Mouse (Mus musculus): ENCODE data around the gene Gucy1a1.

The Gucy1a1 gene

DNA sequence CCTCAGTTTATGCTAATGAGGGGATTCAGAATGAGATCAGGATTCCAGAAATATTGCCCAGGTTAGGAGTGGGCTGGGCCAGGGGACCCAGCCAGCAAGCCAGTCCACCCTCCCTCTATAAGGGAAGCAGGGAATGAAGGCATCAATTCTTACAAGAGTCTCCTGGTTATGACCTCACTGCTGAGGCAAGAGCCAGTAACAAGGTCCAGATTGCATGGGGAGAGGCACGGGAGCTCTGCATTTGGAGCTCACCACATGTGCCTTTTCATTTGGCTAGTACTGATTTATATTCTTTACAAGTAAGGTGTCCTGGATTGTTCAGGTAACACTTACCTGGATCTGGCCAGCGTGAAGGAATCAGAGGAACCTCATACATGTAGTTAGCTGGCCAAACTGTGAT, 48.8 kb downstream of the Gucy1a1 start:
- no peak for DNase-seq (ENCODE audit: extremely low read depth, insufficient read length, low spot score)

DNA sequence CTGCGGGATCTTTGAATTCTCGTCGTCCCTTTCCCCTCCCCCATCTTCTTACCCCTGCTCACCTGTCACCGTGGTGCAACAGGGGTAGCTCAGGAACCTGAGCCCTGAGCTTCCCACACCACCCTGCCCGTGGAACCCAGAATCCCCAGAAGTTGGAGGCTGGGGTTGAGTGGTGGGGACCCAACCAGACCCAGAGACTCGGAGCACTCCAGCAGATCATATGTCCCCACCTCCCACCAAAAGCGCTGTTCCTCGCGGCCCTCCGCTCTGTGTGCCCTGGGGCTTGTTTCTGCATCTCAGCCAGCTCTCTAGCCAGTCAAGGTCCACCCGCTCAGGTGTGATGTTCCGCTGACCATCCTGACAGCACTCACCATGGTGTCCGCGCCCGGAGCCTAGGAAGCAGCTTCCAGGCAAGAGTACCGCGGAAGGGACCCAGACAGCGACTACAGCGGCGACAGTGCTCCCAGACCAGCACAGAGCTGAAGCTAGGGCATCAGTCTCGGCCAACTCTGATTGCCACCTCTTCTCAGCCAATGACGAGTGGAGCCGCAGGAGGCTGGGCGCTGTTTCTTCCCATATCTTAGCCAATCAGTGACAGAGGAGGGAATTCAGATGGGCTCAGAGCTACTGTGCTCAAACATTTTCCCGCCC, 71.3 kb downstream of the Gucy1a1 start, which contains the start of gene Gucy1b1:
TSS of gene Gucy1b1 (minus strand) at position 489 of the 651 bp plus-strand sequence.
- DNase-seq (ENCODE audit: extremely low read depth, insufficient read length, low spot score): no peak

DNA sequence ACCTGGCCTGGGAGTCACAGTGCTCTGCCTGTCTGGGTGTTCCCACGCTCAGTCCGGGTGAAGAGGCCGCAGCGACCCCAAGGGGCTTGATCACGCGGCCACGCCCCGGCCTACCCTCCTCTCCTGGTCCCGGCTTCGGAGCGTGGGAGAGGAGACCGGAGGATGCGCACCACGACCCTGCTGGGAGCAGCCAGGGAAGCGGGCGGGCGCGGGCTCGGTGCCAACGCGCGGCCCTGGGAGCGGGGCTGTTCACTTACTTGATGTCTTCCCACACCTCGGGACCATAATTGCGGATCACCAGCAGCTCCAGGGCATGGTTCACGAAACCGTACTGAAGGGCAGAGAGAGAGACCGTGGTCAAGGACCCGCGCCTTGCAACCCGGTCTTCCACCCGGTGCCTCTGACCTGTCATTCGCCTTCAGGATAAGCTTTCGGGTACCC, 71.8 kb downstream of the Gucy1a1 start:
- DNase-seq (ENCODE audit: extremely low read depth, insufficient read length, low spot score): peak; percentile 9

DNA sequence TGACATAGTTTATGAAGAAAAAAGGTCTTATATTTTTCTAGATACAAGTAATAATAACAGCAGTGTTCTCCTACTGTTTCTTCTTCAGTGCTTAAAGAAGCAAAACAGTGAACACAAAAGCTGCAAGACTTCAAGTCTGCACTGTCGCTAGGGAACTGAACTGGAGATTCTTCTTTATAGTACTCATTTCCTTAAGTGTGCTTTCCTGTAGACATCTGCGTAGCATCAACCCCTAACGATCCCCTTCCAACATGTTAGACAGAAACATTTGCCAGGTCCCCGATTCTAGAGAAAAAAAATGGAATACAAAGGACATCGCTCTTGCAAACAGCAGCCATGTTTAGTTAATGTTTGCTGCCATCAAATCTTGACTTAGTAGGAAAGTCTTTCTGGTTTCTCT, 77.8 kb downstream of the Gucy1a1 start:
- DNase-seq (ENCODE audit: extremely low read depth, insufficient read length, low spot score): no peak

DNA sequence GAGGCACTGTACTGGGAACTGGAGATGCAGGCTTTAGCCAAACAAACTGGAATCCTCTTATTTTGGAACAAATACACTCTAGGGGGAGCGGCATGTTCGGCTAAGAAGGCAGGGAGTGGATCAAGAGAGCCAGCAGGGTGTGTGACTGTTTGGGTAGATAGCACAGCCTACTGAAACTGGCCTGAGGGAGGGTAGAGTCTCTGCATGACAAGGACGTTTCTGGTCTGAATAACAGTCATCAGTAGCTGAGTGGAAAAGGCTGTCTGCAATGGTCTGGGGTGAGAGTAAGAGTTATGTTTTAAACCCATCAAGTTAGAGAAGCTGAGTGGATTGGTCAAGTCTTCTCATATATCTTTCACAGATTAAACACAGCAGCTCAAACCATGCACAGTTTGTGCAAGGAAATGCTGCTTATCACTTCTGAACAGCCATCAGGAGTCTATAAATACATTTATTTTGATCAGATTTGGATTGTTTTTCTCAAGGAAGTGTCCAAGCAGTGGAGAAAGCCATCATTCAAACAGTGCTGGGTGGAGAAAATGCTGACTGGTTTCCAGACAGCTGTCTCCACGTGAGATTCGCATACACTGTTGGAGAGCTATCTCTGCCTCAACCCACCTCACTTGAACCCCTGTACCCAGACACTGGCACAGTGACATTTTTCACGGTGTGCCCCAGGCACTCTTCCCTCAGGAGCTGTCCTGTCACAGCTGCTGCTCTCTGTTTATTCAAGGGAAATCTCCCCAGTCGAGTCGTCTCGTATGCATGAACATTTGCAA, 84.0 kb downstream of the Gucy1a1 start:
- no peak for DNase-seq (ENCODE audit: extremely low read depth, insufficient read length, low spot score)

DNA sequence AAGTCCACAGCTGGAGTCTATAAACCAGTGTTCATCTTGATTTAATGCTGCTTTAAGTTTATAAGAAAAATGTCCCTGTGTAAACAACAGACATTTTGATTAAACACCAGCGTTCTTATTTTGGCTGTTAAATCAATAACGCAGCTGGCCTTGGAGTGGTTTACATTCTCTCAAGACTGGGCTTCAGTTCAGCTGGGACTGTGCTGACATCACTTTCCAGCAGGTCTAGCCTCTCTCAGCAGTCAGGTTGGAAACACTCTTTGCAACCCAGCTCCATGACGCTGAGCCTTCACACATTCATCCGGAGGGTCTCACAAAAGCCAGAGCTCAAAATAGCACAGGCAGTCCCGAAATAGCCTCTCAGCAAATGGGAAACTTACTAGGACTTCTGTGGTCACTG, 88.4 kb downstream of the Gucy1a1 start:
- DNase-seq (ENCODE audit: extremely low read depth, insufficient read length, low spot score): no peak

DNA sequence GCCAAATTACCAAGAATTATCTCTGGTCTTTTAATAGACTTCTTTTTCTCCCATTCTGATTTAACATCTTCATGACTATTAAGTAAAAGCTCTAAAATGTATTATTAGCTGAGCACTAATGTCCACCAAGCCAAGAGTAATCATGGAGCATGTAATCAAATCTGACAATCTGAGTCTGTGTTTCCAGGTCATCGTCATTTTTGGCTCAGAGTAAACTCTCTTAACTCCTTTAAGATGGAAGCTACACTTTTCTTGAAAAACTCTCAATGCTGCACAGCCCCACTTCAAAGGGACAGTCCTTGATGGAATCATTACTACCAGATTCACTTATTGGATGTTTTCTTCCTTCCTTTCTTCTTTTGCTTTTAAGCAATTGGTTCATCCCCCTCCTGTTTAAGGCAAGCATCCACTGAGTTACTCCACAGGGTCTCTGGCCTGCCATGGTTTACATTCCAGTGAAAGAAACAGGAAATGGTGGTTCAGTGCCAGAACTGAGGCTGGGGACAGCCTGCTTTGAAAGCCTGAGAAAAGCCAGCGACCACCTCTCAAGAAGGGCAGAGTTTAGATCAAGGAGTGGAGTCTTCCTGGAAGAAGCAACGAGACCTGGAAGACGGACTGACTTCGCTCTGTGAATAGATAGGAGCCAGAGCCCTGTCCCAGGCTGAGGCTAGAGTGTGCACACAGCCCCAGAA, 91.2 kb downstream of the Gucy1a1 start:
- no peak for DNase-seq (ENCODE audit: extremely low read depth, insufficient read length, low spot score)

DNA sequence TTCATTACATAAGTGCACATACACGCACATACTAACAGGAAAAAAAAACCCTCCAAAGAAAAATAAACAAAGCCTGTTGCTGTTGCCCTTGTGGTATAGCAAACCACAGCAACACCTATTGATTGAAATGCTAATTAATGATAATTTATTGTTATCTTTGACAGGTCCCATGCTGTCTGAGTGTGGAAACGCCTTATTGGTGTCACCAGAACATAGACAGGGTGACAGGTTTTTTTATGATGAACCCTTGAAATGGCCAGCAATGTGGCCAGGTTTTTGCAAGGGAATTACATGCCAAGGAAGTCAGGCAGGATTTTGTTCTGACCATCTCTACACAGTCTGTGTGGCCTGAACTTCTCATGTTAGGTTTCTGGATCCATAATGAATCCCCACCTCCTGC, 93.6 kb downstream of the Gucy1a1 start:
- no peak for DNase-seq (ENCODE audit: extremely low read depth, insufficient read length, low spot score)

DNA sequence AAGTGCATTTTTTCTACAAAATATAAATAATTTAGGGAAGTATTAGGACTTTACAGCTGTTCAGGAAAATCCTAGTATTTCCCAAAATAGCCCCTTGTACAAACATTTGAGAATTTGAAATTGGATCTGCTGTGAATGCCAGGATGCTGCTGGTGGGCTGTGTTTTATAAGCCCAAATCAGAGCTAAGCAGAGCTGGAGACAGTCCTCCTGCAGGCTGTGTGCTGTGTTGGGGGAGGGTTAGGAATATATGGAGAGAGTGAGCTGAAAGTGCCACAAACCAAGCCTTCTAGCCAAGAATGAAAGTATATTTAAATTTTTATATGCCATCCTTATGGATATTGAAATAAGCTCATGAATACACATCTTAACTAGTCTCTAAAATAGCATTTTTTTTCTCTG, 94.1 kb downstream of the Gucy1a1 start:
- DNase-seq (ENCODE audit: extremely low read depth, insufficient read length, low spot score): no peak

DNA sequence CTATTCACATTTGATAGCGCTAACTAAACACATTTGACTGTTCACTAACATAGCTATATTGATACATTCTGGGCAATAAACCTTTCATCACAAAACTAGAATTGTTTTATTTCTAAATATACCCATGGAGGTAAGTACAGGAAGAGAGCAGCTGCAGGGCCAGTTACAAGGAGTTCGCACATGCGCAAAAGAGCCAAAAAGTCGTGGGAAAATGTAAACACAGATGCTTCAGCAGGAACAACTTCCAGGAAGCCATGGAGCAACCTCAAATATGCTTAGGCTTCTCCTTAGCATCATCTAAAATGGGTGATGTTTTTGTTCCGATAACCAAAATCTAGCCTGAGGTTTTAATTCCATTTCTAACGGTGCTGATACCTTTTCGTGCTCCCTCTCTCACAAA, 96.9 kb downstream of the Gucy1a1 start:
- DNase-seq (ENCODE audit: extremely low read depth, insufficient read length, low spot score): no peak

DNA sequence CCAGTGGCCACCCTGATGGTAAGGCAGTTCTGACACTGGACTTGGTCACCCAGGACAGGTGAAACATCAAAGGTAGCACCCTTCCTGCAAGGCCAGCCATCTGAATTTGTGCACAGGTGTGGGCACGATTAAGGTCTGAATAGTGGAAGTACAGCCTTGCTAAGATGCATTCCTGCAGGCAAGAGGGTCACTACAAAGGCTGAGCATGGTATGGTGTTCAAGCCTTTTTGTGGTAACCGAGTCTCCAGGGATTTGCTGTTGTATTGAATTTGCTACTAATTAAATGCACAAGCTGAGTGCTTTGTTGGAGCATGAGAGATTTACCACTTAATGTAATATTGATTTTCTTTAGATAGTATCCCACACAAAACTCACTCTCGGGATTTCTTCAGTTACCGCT, 97.5 kb downstream of the Gucy1a1 start:
- DNase-seq (ENCODE audit: extremely low read depth, insufficient read length, low spot score): no peak

DNA sequence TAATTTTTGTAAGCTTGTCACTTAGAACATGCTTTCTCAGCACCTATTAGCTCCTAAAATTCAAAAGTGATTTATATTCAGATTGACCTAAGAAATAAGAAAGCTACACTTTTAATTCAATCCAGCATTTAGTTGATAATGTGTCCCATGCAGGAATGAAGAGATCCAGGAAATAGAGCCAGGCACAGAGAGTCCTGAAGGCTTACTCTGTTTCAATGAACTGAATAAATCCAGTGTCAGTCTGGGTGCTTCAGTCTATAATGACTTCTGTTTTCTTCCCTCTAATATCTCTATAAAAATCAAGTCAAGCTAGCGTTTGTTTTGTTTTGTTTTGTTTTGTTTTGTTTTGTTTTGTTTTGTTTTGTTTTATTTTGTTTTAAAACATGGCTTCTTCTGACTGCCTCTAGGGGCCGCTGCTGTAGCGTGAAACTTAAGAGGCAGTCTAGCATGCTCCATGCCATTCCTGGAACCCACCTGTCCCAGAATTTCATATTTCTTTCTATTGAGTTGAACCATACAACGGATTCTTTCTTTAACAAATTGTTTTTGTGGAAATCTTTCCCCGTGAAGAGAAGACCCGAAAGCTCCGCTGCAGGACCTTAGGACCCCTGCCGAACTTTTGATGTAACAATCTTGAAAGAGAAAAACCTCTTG, 98.4 kb downstream of the Gucy1a1 start:
- no peak for DNase-seq (ENCODE audit: extremely low read depth, insufficient read length, low spot score)

DNA sequence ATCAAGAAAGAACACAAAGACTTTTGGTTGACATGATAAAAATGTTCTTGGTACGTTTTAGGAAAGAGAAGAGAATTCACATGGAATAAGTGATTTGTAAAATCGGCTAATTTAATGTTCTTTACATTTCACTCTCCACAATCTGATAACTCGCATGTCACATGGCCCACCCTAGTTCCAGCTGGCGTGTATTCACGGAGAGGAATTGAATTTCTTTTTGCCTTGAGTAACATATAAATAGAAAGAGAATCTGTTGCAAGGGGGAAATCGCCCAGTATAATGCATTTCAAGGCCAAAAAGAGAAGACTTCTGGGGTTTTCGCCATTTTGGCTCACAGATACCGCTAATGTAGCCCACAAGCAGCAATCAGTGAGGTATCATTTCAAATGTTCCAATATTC, 99.5 kb downstream of the Gucy1a1 start:
- DNase-seq (ENCODE audit: extremely low read depth, insufficient read length, low spot score): no peak

DNA sequence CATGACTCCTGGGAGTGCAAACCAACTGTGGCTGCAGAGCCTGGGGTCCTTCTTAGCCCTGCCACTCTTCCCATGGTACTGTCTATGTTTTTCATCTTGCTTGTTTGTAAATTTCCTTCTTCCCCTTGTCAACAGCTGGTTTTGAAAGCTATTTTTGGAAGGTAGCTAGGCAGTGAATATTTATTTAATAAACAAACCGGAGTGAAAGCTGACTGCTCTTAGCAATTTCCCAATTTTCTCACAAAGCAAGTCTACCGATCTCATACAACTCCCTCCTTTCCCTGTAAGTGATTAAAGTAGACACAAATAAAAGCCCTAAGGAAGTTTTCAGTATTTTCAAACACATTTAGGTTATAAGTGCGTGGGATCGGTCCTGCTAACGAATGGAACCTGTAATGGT, 100.7 kb downstream of the Gucy1a1 start:
- DNase-seq (ENCODE audit: extremely low read depth, insufficient read length, low spot score): no peak

DNA sequence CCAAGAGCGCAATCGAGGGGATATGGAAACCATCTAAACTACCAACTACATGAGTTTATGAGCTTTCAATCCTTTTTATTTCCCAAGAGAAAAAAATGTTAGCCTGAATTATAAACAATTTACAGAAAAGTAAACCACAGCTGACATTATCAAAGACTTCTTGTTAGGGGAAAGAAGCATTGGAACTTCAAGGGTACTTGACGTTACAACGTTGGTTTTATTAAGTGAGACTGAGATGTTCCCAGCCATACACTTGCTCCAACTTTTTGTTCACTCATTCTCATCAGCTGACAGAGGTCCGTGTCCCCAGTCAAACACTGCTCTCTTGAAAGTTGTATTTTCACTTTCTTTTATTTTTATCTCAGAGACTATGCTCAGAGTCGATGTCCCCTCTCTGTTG, 101.9 kb downstream of the Gucy1a1 start:
- DNase-seq (ENCODE audit: extremely low read depth, insufficient read length, low spot score): no peak

All from 3134 (cell line).